Mouse (Mus musculus): ENCODE results near the gene Zdhhc17. TPM values are rescaled to one million over a fixed set of nuclear protein-coding genes. Genes with fewer than 3 reads are reported as not detected.

The Zdhhc17 gene
- total and polyA plus RNA-seq, 3 experiments = 5.8 to 8.0 (median 7.3) TPM

DNA sequence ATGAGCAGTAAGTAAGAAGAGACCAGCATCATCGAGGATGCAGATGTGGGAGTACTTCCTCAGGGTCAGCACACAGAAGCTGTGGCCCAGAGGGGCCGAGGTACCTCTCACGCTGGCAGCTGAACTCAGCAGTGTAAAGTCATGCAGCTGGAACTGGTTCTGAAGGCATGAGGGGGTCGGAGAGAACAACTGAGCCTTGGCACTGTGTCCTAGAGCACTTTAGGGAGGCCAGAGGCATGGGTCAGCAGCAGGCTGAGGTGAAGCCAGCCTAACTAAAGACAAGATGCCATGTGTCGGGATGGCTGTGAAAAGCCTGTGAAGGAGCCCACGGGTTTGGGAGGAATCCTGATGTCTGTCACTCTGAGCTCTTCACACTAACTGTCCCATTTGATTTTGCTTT lies 38.5 kb downstream of the Zdhhc17 start:
- no peak for DNase-seq (ENCODE audit: extremely low read depth)

DNA sequence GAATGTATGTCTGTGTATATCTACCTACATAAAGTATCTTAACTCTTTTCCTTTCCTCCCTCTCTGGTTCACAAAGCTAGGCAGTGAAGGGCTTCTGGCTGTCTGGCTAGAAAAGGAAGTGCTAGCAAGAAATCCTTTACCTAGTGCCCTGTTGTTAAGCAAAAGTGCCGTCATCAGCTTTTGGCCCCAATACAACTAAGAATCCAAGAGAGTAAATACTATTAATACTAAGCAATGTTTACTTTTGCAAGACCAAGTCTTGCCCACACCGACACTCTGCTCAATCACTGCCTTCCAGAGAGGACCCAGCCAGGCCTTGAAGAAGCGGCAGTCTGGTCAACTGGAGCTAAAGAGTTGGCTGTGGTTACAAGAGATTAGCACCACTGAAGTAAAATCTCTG lies 38.9 kb downstream of the Zdhhc17 start:
- no peak for DNase-seq (ENCODE audit: extremely low read depth)
- H3K27me3 ChIP-seq (replicated peaks) = no peaks in the 10 kb centered on the region
- H3K4me3 ChIP-seq (replicated peaks in 1 of 3; ENCODE audit: low read depth in 2 of 3, low read length in 2 of 3, poor library complexity in 1 of 3) = no peak overlapping the region
- no peak overlapping the region for H3K4me2 ChIP-seq (ENCODE audit: insufficient read depth, low read depth, poor library complexity, severe bottlenecking)
- no peak for TF ChIP-seq KAT2A (IDR thresholded peaks at IDR 0.05; ENCODE audit: insufficient replicate concordance, low read length)
- no peak for TF ChIP-seq ZKSCAN1 (IDR thresholded peaks at IDR 0.05; ENCODE audit: borderline replicate concordance, low read depth, low read length)
- TF ChIP-seq POLR2A (IDR thresholded peaks at IDR 0.05; ENCODE audit: low read depth, low read length) = no peak
- TF ChIP-seq ELF1 (IDR thresholded peaks at IDR 0.05; ENCODE audit: low read depth, low read length) = no peak
- TF ChIP-seq ETS1 (conservative IDR thresholded peaks at IDR 0.05; ENCODE audit: low read depth, low read length) = no peak
- TF ChIP-seq BHLHE40 (IDR thresholded peaks at IDR 0.05; ENCODE audit: low read depth, low read length) = no peak
- no peak for TF ChIP-seq MAZ (IDR thresholded peaks at IDR 0.05; ENCODE audit: low read depth, low read length)
- no peak for TF ChIP-seq MYC (IDR thresholded peaks at IDR 0.05; ENCODE audit: low read depth, low read length)
- TF ChIP-seq RCOR1 (conservative IDR thresholded peaks at IDR 0.05; ENCODE audit: low read depth, low read length) = no peak
- TF ChIP-seq CTCF (conservative IDR thresholded peaks at IDR 0.05 in 1 of 2, IDR thresholded peaks at IDR 0.05 in 1 of 2; ENCODE audit: low read depth in 2 of 2, low read length in 2 of 2) = no peak
- no peak for TF ChIP-seq USF2 (conservative IDR thresholded peaks at IDR 0.05; ENCODE audit: low read depth, low read length)
- no peak for TF ChIP-seq CHD1 (IDR thresholded peaks at IDR 0.05; ENCODE audit: low read depth, low read length)
- TF ChIP-seq PAX5 (IDR thresholded peaks at IDR 0.05; ENCODE audit: low read length) = no peak
- no peak for TF ChIP-seq RAD21 (IDR thresholded peaks at IDR 0.05; ENCODE audit: low read depth, low read length)
- no peak for TF ChIP-seq CHD2 (IDR thresholded peaks at IDR 0.05; ENCODE audit: low read length)
- no peak for TF ChIP-seq MXI1 (IDR thresholded peaks at IDR 0.05; ENCODE audit: low read depth, low read length)
- no peak for TF ChIP-seq TCF12 (IDR thresholded peaks at IDR 0.05; ENCODE audit: low read depth, low read length)
- no peak for TF ChIP-seq NELFE (IDR thresholded peaks at IDR 0.05; ENCODE audit: low read depth, low read length)
- no peak for TF ChIP-seq TBP (conservative IDR thresholded peaks at IDR 0.05; ENCODE audit: low read depth, low read length)
- in situ Hi-C loops (cut with MboI; ENCODE audit: low pct_ligation_motif_present, low pct_unique_long_range_greater_than_20kb, low sequenced_read_pairs) = loop anchor here (10.0 kb wide), 1 partner anchor 176 kb away; no protein-coding TSS in a partner anchor
- dilution Hi-C loops (cut with MboI; ENCODE audit: extremely low pct_ligation_motif_present, extremely low pct_unique_long_range_greater_than_20kb, low sequenced_read_pairs) = no loop called here
- no peak overlapping the region for H3K27ac ChIP-seq (ENCODE audit: insufficient read depth, low read depth)
- no peaks in the 10 kb centered on the region for H3K79me2 ChIP-seq (replicated peaks; ENCODE audit: control insufficient read depth, extremely low read depth, insufficient read depth, poor library complexity, severe bottlenecking)
- H3K36me3 ChIP-seq (replicated peaks in 1 of 2; ENCODE audit: control insufficient read depth in 1 of 2, insufficient read depth in 1 of 2, low read length in 1 of 2) = peaks cover 13 to 52% of the 10 kb centered on the region in 2 experiments
- no peaks in the 10 kb centered on the region for H3K9me3 ChIP-seq (replicated peaks; ENCODE audit: low read length)
- peaks cover 0 to 6% of the 10 kb centered on the region in 2 experiments; a peak in 1 of 4 replicates for H3K4me1 ChIP-seq (ENCODE audit: control insufficient read depth in 1 of 2, insufficient read depth in 2 of 2)
- no peak overlapping the region for H3K9ac ChIP-seq (ENCODE audit: insufficient read depth, low read depth)

More for the DNA sequence above, 38.5 kb downstream of the Zdhhc17 start:
- Histone ChIP-seq H3K4me1 (ENCODE audit: control insufficient read depth in 1 of 2, insufficient read depth in 2 of 2) (peaks cover 0 to 6% of the 10 kb centered on the region in 2 experiments; a peak in 1 of 4 replicates), H3K79me2 (replicated peaks; ENCODE audit: control insufficient read depth, extremely low read depth, insufficient read depth, poor library complexity, severe bottlenecking) (no peaks in the 10 kb centered on the region), H3K4me2 (ENCODE audit: insufficient read depth, low read depth, poor library complexity, severe bottlenecking) (no peak overlapping the region), H3K4me3 (replicated peaks in 1 of 3; ENCODE audit: low read depth in 2 of 3, low read length in 2 of 3, poor library complexity in 1 of 3) (no peak overlapping the region), H3K36me3 (replicated peaks in 1 of 2; ENCODE audit: control insufficient read depth in 1 of 2, insufficient read depth in 1 of 2, low read length in 1 of 2) (peaks cover 13 to 51% of the 10 kb centered on the region in 2 experiments), H3K27me3 (replicated peaks) (no peaks in the 10 kb centered on the region), H3K9me3 (replicated peaks; ENCODE audit: low read length) (no peaks in the 10 kb centered on the region), H3K27ac (ENCODE audit: insufficient read depth, low read depth) (no peak overlapping the region), H3K9ac (ENCODE audit: insufficient read depth, low read depth) (no peak overlapping the region)
- in situ Hi-C loops (cut with MboI; ENCODE audit: low pct_ligation_motif_present, low pct_unique_long_range_greater_than_20kb, low sequenced_read_pairs) (loop anchor here (10.0 kb wide), 1 partner anchor 177 kb away; no protein-coding TSS in a partner anchor), dilution Hi-C loops (cut with MboI; ENCODE audit: extremely low pct_ligation_motif_present, extremely low pct_unique_long_range_greater_than_20kb, low sequenced_read_pairs) (no loop called here)
- TF ChIP-seq ETS1 (conservative IDR thresholded peaks at IDR 0.05; ENCODE audit: low read depth, low read length) (no peak), MAX (IDR thresholded peaks at IDR 0.05; ENCODE audit: low read length) (no peak), ZNF384 (IDR thresholded peaks at IDR 0.05; ENCODE audit: low read depth, low read length) (no peak), UBTF (IDR thresholded peaks at IDR 0.05; ENCODE audit: low read depth, low read length) (no peak), ZC3H11A (IDR thresholded peaks at IDR 0.05; ENCODE audit: low read depth, low read length) (no peak), E2F4 (IDR thresholded peaks at IDR 0.05; ENCODE audit: insufficient replicate concordance, low read depth, low read length) (no peak), CHD1 (IDR thresholded peaks at IDR 0.05; ENCODE audit: low read depth, low read length) (no peak), BHLHE40 (IDR thresholded peaks at IDR 0.05; ENCODE audit: low read depth, low read length) (no peak), HCFC1 (IDR thresholded peaks at IDR 0.05; ENCODE audit: low read depth, low read length) (no peak), ZMIZ1 (IDR thresholded peaks at IDR 0.05; ENCODE audit: low read depth, low read length) (no peak), JUN (IDR thresholded peaks at IDR 0.05; ENCODE audit: insufficient read depth, low read depth, low read length) (no peak), TCF12 (IDR thresholded peaks at IDR 0.05; ENCODE audit: low read depth, low read length) (no peak), POLR2AphosphoS2 (IDR thresholded peaks at IDR 0.05; ENCODE audit: low read depth, low read length) (no peak), MAZ (IDR thresholded peaks at IDR 0.05; ENCODE audit: low read depth, low read length) (no peak), ELF1 (IDR thresholded peaks at IDR 0.05; ENCODE audit: low read depth, low read length) (no peak), USF2 (conservative IDR thresholded peaks at IDR 0.05; ENCODE audit: low read depth, low read length) (no peak), MEF2A (IDR thresholded peaks at IDR 0.05; ENCODE audit: borderline replicate concordance, low read depth, low read length) (no peak), PAX5 (IDR thresholded peaks at IDR 0.05; ENCODE audit: low read length) (no peak)
